Mouse (Mus musculus): ENCODE results near the gene Nupr1.
"Not testable (repeated sequence)": the region's sequence is repeated elsewhere in the genome, so short reads cannot be mapped to it uniquely, and the experiment has no call there.

Nupr1 gene

GRCm38 (mm10) chr7:126644345-126644744 is 13.7 kb upstream of the Nupr1 start:
- in situ Hi-C loops (cut with MboI): no loop called here

GRCm38 (mm10) chr7:126643244-126643617 is 12.6 kb upstream of the Nupr1 start:
- in situ Hi-C loops (cut with MboI): not testable (repeated sequence)

GRCm38 (mm10) chr7:126642545-126643243 is 12.0 kb upstream of the Nupr1 start:
- in situ Hi-C loops (cut with MboI): no loop called here

GRCm38 (mm10) chr7:126636733-126637520 is 6.3 kb upstream of the Nupr1 start:
- in situ Hi-C loops (cut with MboI): no loop called here

- in situ Hi-C loops (cut with MboI): no loop called here
Measured at GRCm38 (mm10) chr7:126635375-126635774, 4.7 kb upstream of the Nupr1 start.

- in situ Hi-C loops (cut with MboI): no loop called here
Measured at GRCm38 (mm10) chr7:126632478-126632877, 1.8 kb upstream of the Nupr1 start.

- in situ Hi-C loops (cut with MboI): no loop called here
Measured at GRCm38 (mm10) chr7:126629915-126630314, 746 bp downstream of the Nupr1 start.

- in situ Hi-C loops (cut with MboI): no loop called here
Measured at GRCm38 (mm10) chr7:126628111-126628510, 2.5 kb downstream of the Nupr1 start.

- in situ Hi-C loops (cut with MboI): no loop called here
Measured at GRCm38 (mm10) chr7:126625807-126626600, 4.7 kb downstream of the Nupr1 start.

- in situ Hi-C loops (cut with MboI): no loop called here
Measured at GRCm38 (mm10) chr7:126625369-126625768, 5.3 kb downstream of the Nupr1 start.

- in situ Hi-C loops (cut with MboI): no loop called here
Measured at GRCm38 (mm10) chr7:126624774-126625173, 5.9 kb downstream of the Nupr1 start.

GRCm38 (mm10) chr7:126623381-126623780 is 7.3 kb downstream of the Nupr1 start:
- in situ Hi-C loops (cut with MboI): no loop called here

GRCm38 (mm10) chr7:126621452-126622359 is 9.0 kb downstream of the Nupr1 start:
- in situ Hi-C loops (cut with MboI): no loop called here

- in situ Hi-C loops (cut with MboI): no loop called here
Measured at GRCm38 (mm10) chr7:126619559-126620275, 10.9 kb downstream of the Nupr1 start.

- in situ Hi-C loops (cut with MboI): no loop called here
Measured at GRCm38 (mm10) chr7:126616707-126617106, 14.0 kb downstream of the Nupr1 start.

- in situ Hi-C loops (cut with MboI): no loop called here
Measured at GRCm38 (mm10) chr7:126612736-126613135, 17.9 kb downstream of the Nupr1 start.

GRCm38 (mm10) chr7:126607796-126608195 is 22.9 kb downstream of the Nupr1 start:
- in situ Hi-C loops (cut with MboI): no loop called here

- in situ Hi-C loops (cut with MboI): no loop called here
Measured at GRCm38 (mm10) chr7:126607064-126607463, 23.6 kb downstream of the Nupr1 start.

GRCm38 (mm10) chr7:126606611-126607010 is 24.1 kb downstream of the Nupr1 start:
- in situ Hi-C loops (cut with MboI): no loop called here

- in situ Hi-C loops (cut with MboI): no loop called here
Measured at GRCm38 (mm10) chr7:126602650-126603049, 28.0 kb downstream of the Nupr1 start.

- in situ Hi-C loops (cut with MboI): no loop called here
Measured at GRCm38 (mm10) chr7:126601896-126602295, 28.8 kb downstream of the Nupr1 start.
